Comparison of ENCODE assay signal across 9 mouse cellular contexts in genomic region chr5:64365187-64366066, GRCm38 (mm10).
A peak's percentile ranks its signal among the peaks of the same experiment; 100 is the strongest.
DNase-seq lines count a peak whose midpoint lies in the region; ATAC-seq and TF ChIP-seq lines count a peak whose summit lies in the region.
"Had no signal": no experiment of that assay in that cellular context is flagged by ENCODE, and none has a peak within 500 bp of the region (broad histone marks: within the 10 kb centered on the region; RNA-seq: fewer than 3 reads in every experiment).

No protein-coding gene starts in this region.

- H3K79me2 ChIP-seq in myocyte (ENCODE audit: control insufficient read depth, insufficient read depth) = no peaks in the 10 kb centered on the region

- 0 out of 2 replicates have a peak, but pooled peaks cover 4% of the 10 kb centered on the region for H3K9me3 ChIP-seq in heart, postnatal 0 days (replicated peaks; ENCODE audit: control insufficient read depth, low read length)
- H3K9me3 ChIP-seq in lung, embryonic 16.5 days (ENCODE audit: control insufficient read depth, low read length) = no peaks in the 10 kb centered on the region
- H3K9me3 ChIP-seq in midbrain, embryonic 13.5 days = no peaks in the 10 kb centered on the region

- H3K4me1 ChIP-seq in heart, postnatal 0 days (ENCODE audit: control insufficient read depth, insufficient read depth) = peaks cover 14% of the 10 kb centered on the region
- peaks cover 38% of the 10 kb centered on the region for H3K4me1 ChIP-seq in lung, embryonic 16.5 days (replicated peaks; ENCODE audit: control insufficient read depth, insufficient read depth, low read length)
- peaks cover 5% of the 10 kb centered on the region for H3K4me1 ChIP-seq in bone marrow, adult 2 months (ENCODE audit: control insufficient read depth, insufficient read depth, low read length)
- H3K4me1 ChIP-seq in midbrain, embryonic 13.5 days (replicated peaks) = peaks cover 29% of the 10 kb centered on the region

- H3K27ac ChIP-seq in heart, postnatal 0 days (ENCODE audit: low read depth) = 0 out of 2 replicates have a peak overlapping the region, but pooled peaks have one; percentile 23
- H3K27ac ChIP-seq in lung, embryonic 16.5 days (ENCODE audit: low read length) = peak overlapping the region; percentile 25; the same call in 1 of the 2 replicates
- no peak overlapping the region for H3K27ac ChIP-seq in bone marrow, adult 2 months (ENCODE audit: control insufficient read depth, insufficient read depth, low read depth, low read length, poor library complexity)
- no peak overlapping the region for H3K27ac ChIP-seq in midbrain, embryonic 13.5 days

- H3K27me3 ChIP-seq in heart, postnatal 0 days (ENCODE audit: control insufficient read depth, insufficient read depth, low read length) = no peaks in the 10 kb centered on the region
- H3K27me3 ChIP-seq in lung, embryonic 16.5 days (ENCODE audit: control insufficient read depth, insufficient read depth, low read depth, low read length) = no peaks in the 10 kb centered on the region
- H3K27me3 ChIP-seq in myocyte (ENCODE audit: control insufficient read depth, insufficient read depth, insufficient read length) = no peaks in the 10 kb centered on the region
- H3K27me3 ChIP-seq in midbrain, embryonic 13.5 days = no peaks in the 10 kb centered on the region

- TF ChIP-seq CTCF in heart, postnatal 0 days (IDR thresholded peaks at IDR 0.05; ENCODE audit: low read depth) = no peak
- peak; percentile 3; the same call in 1 of the 2 replicates for TF ChIP-seq CTCF in bone marrow, adult 2 months (IDR thresholded peaks at IDR 0.05; ENCODE audit: control insufficient read depth, insufficient read depth, low read length)

- H3K4me2 ChIP-seq in heart, postnatal 0 days (ENCODE audit: low read depth, low read length) = no peak overlapping the region
- no peak overlapping the region for H3K4me2 ChIP-seq in lung, embryonic 16.5 days (ENCODE audit: low read depth, low read length)
- peak overlapping the region; percentile 41 for H3K4me2 ChIP-seq in myocyte (ENCODE audit: low read depth)
- no peak overlapping the region for H3K4me2 ChIP-seq in midbrain, embryonic 13.5 days (replicated peaks)

- no peak for TF ChIP-seq POLR2A in bone marrow, adult 2 months (IDR thresholded peaks at IDR 0.05; ENCODE audit: borderline replicate concordance, control insufficient read depth, low read depth, low read length)
- no peak for TF ChIP-seq POLR2A in myocyte (IDR thresholded peaks at IDR 0.05; ENCODE audit: insufficient read length, low read depth)

- WGBS in heart, postnatal 0 days = 83% methylated on average over 11 of the region's 11 CpGs
- WGBS in lung, embryonic 16.5 days = 64% methylated on average over 11 of the region's 11 CpGs
- WGBS in bone marrow, adult 2 months = 59% methylated on average over 11 of the region's 11 CpGs
- 81% methylated on average over 11 of the region's 11 CpGs for WGBS in midbrain, embryonic 13.5 days

- DNase-seq in heart, postnatal 0 days (ENCODE audit: low spot score) = no peak
- no peak for DNase-seq in heart, postnatal 36 days
- DNase-seq in lung, postnatal 25 days (ENCODE audit: low spot score) = no peak
- DNase-seq: cerebellum, postnatal 14 days had no signal

- no peak overlapping the region for H3ac ChIP-seq in myocyte (ENCODE audit: control insufficient read depth, insufficient read length)

- TF ChIP-seq EP300 in heart, postnatal 0 days (IDR thresholded peaks at IDR 0.05; ENCODE audit: low read depth) = no peak

- no peaks in the 10 kb centered on the region for H3K36me3 ChIP-seq in heart, postnatal 0 days (replicated peaks; ENCODE audit: control insufficient read depth, insufficient read depth, low read length)
- no peaks in the 10 kb centered on the region for H3K36me3 ChIP-seq in lung, embryonic 16.5 days (ENCODE audit: control insufficient read depth, insufficient read depth, low read length)
- no peaks in the 10 kb centered on the region for H3K36me3 ChIP-seq in myocyte (ENCODE audit: control insufficient read depth, insufficient read depth)
- no peaks in the 10 kb centered on the region for H3K36me3 ChIP-seq in midbrain, embryonic 13.5 days

- no peak overlapping the region for H3K9ac ChIP-seq in heart, postnatal 0 days (replicated peaks; ENCODE audit: low read depth, low read length)
- no peak overlapping the region for H3K9ac ChIP-seq in lung, embryonic 16.5 days (ENCODE audit: low read length)
- H3K9ac ChIP-seq in midbrain, embryonic 13.5 days (replicated peaks) = no peak overlapping the region

- no peak for ATAC-seq in heart, postnatal 0 days (ENCODE audit: insufficient read depth, low read depth)
- ATAC-seq in lung, embryonic 16.5 days (ENCODE audit: low read depth) = peak; percentile 21; the same call in 1 of the 2 replicates
- ATAC-seq in midbrain, embryonic 13.5 days = no peak
- no peak for ATAC-seq in CD4-positive, CD25-positive, alpha-beta regulatory T cell, adult 4 months

- H3K4me3 ChIP-seq in heart, postnatal 0 days (ENCODE audit: low read depth, low read length) = no peak overlapping the region
- H3K4me3 ChIP-seq in lung, embryonic 16.5 days (ENCODE audit: low read length) = no peak overlapping the region
- no peak overlapping the region for H3K4me3 ChIP-seq in bone marrow, adult 2 months (replicated peaks; ENCODE audit: control insufficient read depth, low read depth, low read length)
- H3K4me3 ChIP-seq in myocyte = no peak overlapping the region
- H3K4me3 ChIP-seq in midbrain, embryonic 13.5 days (replicated peaks) = no peak overlapping the region

- intact Hi-C loops in heart, postnatal 36 days (cut with DNase I) = no loop called here

TF ChIP-seq in myocyte, 11 proteins besides CTCF, POLR2A, EP300 and RAD21:
- no peak for TF ChIP-seq SRF (IDR thresholded peaks at IDR 0.05; ENCODE audit: control insufficient read depth, insufficient read length, low read depth)
- TF ChIP-seq MYOD1 (IDR thresholded peaks at IDR 0.05; ENCODE audit: control insufficient read depth in 1 of 3, insufficient read length in 2 of 3, low read depth in 2 of 3) = peak in 2 of 3 experiments; percentile 68 to 93
- peak; percentile 49 for TF ChIP-seq TCF12 (IDR thresholded peaks at IDR 0.05; ENCODE audit: insufficient read depth, poor library complexity, severe bottlenecking)
- no peak; the same call in 1 of the 2 replicates for TF ChIP-seq CEBPB (IDR thresholded peaks at IDR 0.05; ENCODE audit: insufficient read depth, poor library complexity, severe bottlenecking)
- TF ChIP-seq USF1 (IDR thresholded peaks at IDR 0.05; ENCODE audit: low read depth) = peak; percentile 37
- TF ChIP-seq MYOG (IDR thresholded peaks at IDR 0.05; ENCODE audit: control insufficient read depth in 1 of 3, insufficient read depth in 1 of 3, insufficient read length in 2 of 3, low read depth in 2 of 3) = peak in 2 of 3 experiments; percentile 12 to 84

Comparison
In these comparisons a context has a peak if more than half of its experiments do, and no peak if none do; other contexts are left out.
1. H3K27ac ChIP-seq: peak in heart, postnatal 0 days (single experiment) and lung, embryonic 16.5 days (single experiment); none in bone marrow, adult 2 months (single experiment) and midbrain, embryonic 13.5 days (single experiment).